Mouse (Mus musculus) left cerebral cortex, postnatal 10 days (tissue): ENCODE results near the gene Ttc16. TPM values are rescaled to one million over a fixed set of nuclear protein-coding genes. Genes with fewer than 3 reads are reported as not detected.

ENCODE experiments used
- DNase-seq, 2 experiments: peaks; one replicate each; pipeline ENCODE4 v3.0.0; 2021 to 2022; ENCODE audit warnings: low spot score in 2 of 2, mixed read lengths in 1 of 2; ENCODE audit errors: extremely low spot score in 1 of 2
- intact Hi-C: fragments of 180-260 bp; cut with DNase I; formaldehyde crosslinking; loops from one replicate; pipeline ENCODE4 v1.15.1; 2025
- total RNA-seq, 2 experiments: library from RNA; stranded (reverse); gene quantifications; 2 replicates each; pipeline ENCODE4 v1.2.3; 2021

The Ttc16 gene
- total RNA-seq, result under 1 TPM; 0.22 to 0.36 TPM

GRCm38 (mm10) chr2:32775359-32776074, at the start of gene Ttc16, which contains the start of gene Ptrh1:
Gene Ttc16 (minus strand): TSS chr2:32775633.
Gene Ptrh1 (plus strand): TSS chr2:32775786.
- peak; percentile 96 to 99 for DNase-seq
- intact Hi-C loops, result no loop called here

- no peak for DNase-seq
- intact Hi-C loops, result no loop called here
Observed at GRCm38 (mm10) chr2:32824778-32825177, 49.3 kb upstream of the Ttc16 start.

GRCm38 (mm10) chr2:32824181-32824580, 48.7 kb upstream of the Ttc16 start:
- no peak for DNase-seq
- intact Hi-C loops, result no loop called here

GRCm38 (mm10) chr2:32823579-32824154, 48.2 kb upstream of the Ttc16 start:
- intact Hi-C loops, result no loop called here
- no peak for DNase-seq

GRCm38 (mm10) chr2:32823153-32823552, 47.7 kb upstream of the Ttc16 start:
- intact Hi-C loops, result no loop called here
- no peak for DNase-seq

- intact Hi-C loops, result no loop called here
- no peak for DNase-seq
Observed at GRCm38 (mm10) chr2:32822643-32823042, 47.2 kb upstream of the Ttc16 start.

GRCm38 (mm10) chr2:32821041-32821802, 45.8 kb upstream of the Ttc16 start:
- intact Hi-C loops, result loop anchor here (1.0 kb wide), 1 partner anchor 33 kb away; no protein-coding TSS in a partner anchor
- DNase-seq, result no peak

GRCm38 (mm10) chr2:32818208-32818607, 42.8 kb upstream of the Ttc16 start:
- intact Hi-C loops, result no loop called here
- no peak for DNase-seq

- intact Hi-C loops, result no loop called here
- DNase-seq, result no peak
Observed at GRCm38 (mm10) chr2:32817589-32817988, 42.2 kb upstream of the Ttc16 start.

GRCm38 (mm10) chr2:32816946-32817581, 41.6 kb upstream of the Ttc16 start:
- intact Hi-C loops, result no loop called here
- peak; percentile 48 to 62 for DNase-seq

- no peak for DNase-seq
- intact Hi-C loops, result no loop called here
Observed at GRCm38 (mm10) chr2:32816497-32816896, 41.1 kb upstream of the Ttc16 start.

- intact Hi-C loops, result no loop called here
- no peak for DNase-seq
Observed at GRCm38 (mm10) chr2:32811959-32812358, 36.5 kb upstream of the Ttc16 start.

- DNase-seq, result no peak
- intact Hi-C loops, result no loop called here
Observed at GRCm38 (mm10) chr2:32808816-32809566, 33.6 kb upstream of the Ttc16 start.

GRCm38 (mm10) chr2:32798251-32798962, 23.0 kb upstream of the Ttc16 start:
- DNase-seq, result no peak
- intact Hi-C loops, result no loop called here

- no peak for DNase-seq
- intact Hi-C loops, result no loop called here
Observed at GRCm38 (mm10) chr2:32795748-32796418, 20.4 kb upstream of the Ttc16 start.

- intact Hi-C loops, result no loop called here
- no peak for DNase-seq
Observed at GRCm38 (mm10) chr2:32791297-32791696, 15.9 kb upstream of the Ttc16 start.

- intact Hi-C loops, result no loop called here
Observed at GRCm38 (mm10) chr2:32788581-32788980, 13.1 kb upstream of the Ttc16 start.

GRCm38 (mm10) chr2:32787176-32787575, 11.7 kb upstream of the Ttc16 start:
- no peak for DNase-seq

More at GRCm38 (mm10) chr2:32788581-32788980, 13.1 kb upstream of the Ttc16 start:
- DNase-seq, result no peak

More at GRCm38 (mm10) chr2:32787176-32787575, 11.7 kb upstream of the Ttc16 start:
- intact Hi-C loops, result no loop called here
